Mouse (Mus musculus) layer of hippocampus, adult 9-10 months (tissue): ENCODE results near the gene Kcnj12.

Experiments used
- DNase-seq: peaks from one replicate; pipeline ENCODE4 v3.0.0; 2022; ENCODE audit warnings: low spot score

Kcnj12 gene

GRCm38 (mm10) chr11:61024996-61025395 lies 2.6 kb downstream of the Kcnj12 start:
- no peak for DNase-seq

DNA sequence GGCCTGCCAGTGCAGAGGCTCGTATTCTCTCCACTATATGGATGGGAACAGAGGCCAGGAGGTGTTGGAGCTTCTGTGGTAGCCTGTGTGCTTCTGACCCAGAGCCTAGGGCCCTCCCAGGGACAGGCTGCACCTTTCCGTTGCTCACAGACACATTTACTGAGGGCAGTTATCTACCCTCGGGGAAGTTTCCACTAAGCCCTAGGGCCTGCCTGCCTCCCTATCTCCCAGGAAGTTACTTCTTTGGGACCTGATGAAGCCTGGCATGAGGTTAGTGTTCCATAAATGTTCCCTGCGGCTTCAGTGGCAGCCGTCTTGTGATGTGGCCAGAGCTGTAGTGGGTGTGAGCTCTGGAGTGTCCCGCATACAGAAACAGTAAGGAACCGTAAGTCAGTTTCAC lies 3.2 kb downstream of the Kcnj12 start:
- DNase-seq, result no peak

DNA sequence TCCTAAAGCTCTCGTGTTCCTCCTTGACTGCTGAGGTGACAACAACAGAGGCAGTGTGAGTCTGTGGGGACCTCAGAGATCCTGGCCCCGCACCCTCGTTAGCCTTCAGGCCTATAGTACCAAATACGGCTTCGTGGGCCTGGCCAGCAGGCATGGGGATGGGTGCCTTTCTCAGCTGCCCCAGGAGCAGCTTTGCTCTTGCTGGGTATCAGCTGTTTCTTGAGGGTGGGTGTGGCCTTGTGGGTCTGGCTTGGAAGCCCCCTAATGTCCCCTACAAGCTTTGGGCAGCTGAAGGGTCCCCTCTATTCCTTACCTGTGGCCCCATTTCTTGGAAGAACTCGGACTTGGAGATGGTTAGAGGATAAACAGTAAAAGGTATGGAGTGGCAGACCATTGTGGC lies 4.0 kb downstream of the Kcnj12 start:
- DNase-seq, result no peak

GRCm38 (mm10) chr11:61027160-61027559 lies 4.8 kb downstream of the Kcnj12 start:
- no peak for DNase-seq

GRCm38 (mm10) chr11:61028211-61028950 lies 6.0 kb downstream of the Kcnj12 start:
- DNase-seq, result no peak

- DNase-seq, result no peak
Measured at GRCm38 (mm10) chr11:61029116-61029740, 6.9 kb downstream of the Kcnj12 start.

DNA sequence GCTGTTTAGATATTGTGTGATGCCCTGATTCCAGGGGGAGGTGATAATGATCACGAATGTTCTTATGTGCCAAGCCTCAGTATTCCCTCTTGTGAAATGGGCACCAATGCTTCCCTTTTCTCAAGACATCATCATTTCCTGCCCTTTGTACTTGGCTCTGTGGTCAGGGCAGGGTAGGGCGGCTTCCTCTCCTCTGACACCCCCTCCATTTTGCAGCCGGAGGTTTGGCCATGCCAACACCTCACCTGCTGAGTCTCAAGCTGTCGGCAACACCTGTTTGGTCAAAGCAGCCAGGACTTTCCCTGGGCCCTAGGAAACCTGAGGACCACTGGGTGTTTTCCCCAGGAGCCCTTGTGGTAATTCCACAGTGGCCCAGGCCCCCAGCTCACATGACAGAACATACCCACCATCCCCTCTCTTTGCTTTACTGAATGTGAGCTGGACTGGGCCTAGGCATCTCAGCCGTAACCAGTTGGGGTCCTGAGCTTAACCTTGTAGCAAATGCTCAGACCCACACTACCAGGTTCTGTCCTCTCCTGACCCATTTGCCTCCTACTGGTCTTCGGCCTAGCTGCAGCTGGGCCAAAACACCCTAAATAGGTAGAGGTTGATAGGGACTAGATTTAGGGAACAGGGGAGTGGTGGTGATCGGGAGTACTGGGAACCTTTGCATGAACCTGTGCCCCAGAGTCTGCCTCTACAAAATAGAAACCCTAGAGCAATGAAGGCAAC lies 7.7 kb downstream of the Kcnj12 start:
- DNase-seq, result no peak

- no peak for DNase-seq
Measured at GRCm38 (mm10) chr11:61031137-61031536, 8.8 kb downstream of the Kcnj12 start.

GRCm38 (mm10) chr11:61031658-61032445 lies 9.5 kb downstream of the Kcnj12 start:
- DNase-seq, result no peak

DNA sequence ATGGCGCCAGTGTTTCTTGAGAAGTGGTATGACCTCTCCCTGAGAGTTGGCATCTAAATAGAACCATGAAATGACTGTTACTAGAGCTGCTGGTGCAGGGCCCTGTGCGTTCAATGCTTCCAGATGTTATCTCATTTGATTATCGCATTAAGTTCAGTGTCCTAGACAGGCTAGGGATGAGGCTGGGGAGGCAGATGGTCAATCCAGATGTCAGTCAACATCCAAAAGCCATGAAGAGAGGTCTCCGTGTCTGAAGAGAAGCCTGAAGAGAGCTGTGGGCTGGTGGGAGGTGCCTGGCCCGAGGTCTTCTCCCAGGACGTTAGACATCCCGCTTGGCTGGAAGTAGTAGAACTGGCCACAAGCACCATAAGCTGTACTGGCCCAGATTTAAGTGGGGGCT lies 10.1 kb downstream of the Kcnj12 start:
- no peak for DNase-seq

GRCm38 (mm10) chr11:61033160-61033559 lies 10.8 kb downstream of the Kcnj12 start:
- no peak for DNase-seq

GRCm38 (mm10) chr11:61036639-61037038 lies 14.3 kb downstream of the Kcnj12 start:
- DNase-seq, result no peak

DNA sequence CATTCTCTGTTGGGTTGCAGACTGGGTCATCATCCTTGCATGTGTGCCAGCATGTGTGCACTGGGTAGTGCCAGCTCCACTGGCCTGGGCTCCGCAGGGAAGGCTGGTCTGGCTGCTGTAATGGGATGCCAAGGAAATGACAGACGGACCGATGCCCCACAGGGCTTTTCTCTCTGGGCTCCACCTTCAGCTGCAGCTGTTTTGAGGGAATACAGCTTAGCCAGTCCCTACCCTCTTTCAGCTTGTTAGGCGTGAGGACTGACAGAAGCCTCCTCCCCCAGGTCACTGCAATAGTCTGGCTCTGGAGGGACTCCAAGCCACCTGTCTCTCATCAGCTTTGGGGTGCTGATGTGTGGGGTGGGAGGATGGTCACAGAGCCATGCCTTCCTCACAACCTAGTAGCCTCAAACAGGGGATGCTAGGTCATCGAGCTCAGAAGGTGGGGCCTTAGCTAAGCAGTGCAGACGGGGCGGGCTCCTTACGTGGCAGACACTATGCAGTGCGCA lies 16.0 kb downstream of the Kcnj12 start:
- no peak for DNase-seq

GRCm38 (mm10) chr11:61040856-61041652 lies 18.7 kb downstream of the Kcnj12 start:
- DNase-seq, result no peak

GRCm38 (mm10) chr11:61042593-61042992 lies 20.2 kb downstream of the Kcnj12 start:
- no peak for DNase-seq

- no peak for DNase-seq
Measured at GRCm38 (mm10) chr11:61043055-61043992, 21.0 kb downstream of the Kcnj12 start.

GRCm38 (mm10) chr11:61044741-61045140 lies 22.4 kb downstream of the Kcnj12 start:
- no peak for DNase-seq

DNA sequence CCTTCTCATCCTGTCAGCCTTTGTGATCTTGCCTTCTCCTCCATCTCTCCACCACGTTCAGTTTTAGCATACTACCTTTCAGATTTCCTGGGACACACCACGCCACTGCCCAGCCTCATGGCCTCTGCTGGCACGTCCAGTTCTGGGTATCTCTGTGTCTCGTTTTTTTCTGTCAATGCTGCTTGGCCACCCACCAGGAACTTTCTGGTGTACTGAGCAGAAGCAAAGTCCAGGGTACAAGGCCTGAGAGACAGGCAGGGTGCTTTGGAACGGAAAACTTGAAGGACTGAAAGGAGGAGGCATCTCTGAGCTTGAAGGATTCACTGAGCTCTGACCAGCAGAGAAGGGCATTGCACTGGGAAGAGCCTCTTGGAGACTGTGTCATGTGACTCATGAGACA lies 25.1 kb downstream of the Kcnj12 start:
- DNase-seq, result no peak

DNA sequence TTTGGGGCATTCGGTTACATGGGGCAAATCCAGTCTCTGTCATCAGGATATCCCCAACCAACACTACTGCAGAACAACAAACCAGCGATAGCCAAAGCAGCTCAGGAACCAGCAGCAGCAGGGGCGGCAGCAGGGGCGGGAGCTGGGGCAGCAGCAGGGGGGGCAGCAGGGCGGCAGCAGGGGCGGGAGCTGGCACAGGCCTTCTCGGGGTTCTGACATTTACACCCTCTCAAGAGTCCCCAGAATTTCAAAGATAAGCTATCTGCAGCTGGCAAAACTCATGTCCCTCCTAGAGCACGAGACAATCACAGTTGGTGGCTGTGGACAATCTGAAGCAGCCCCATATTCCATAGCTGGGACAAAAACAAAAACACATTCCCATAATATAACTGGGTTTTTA lies 28.8 kb downstream of the Kcnj12 start:
- DNase-seq, result no peak

- DNase-seq, result no peak
Measured at GRCm38 (mm10) chr11:61056871-61057270, 34.5 kb downstream of the Kcnj12 start.
